Mouse (Mus musculus) MEL (cell line): Measurements from ENCODE around the gene Ddb1. TPM values are rescaled to one million over a fixed set of nuclear protein-coding genes. Genes with fewer than 3 reads are reported as not detected.

Source experiments
- DNase-seq: peaks from one replicate; pipeline ENCODE4 v3.0.0; 2011; ENCODE audit warnings: low read depth, low spot score
- H3K27ac ChIP-seq: 2 replicates; pipeline ENCODE4 v1.5.1; 2012; ENCODE audit warnings: low read depth, mild to moderate bottlenecking, control low read depth, low read length, moderate library complexity; ENCODE audit not compliant: control insufficient read depth
- H3K27me3 ChIP-seq, 2 experiments: fragments of 150-350 bp in 1 of 2; sonication (generic) in 1 of 2; 2 replicates each; pipeline ENCODE4 v1.6.1; 2012; ENCODE audit warnings: low read length in 2 of 2, mild to moderate bottlenecking in 2 of 2, improper control_type of control experiment in 1 of 2, moderate library complexity in 1 of 2; ENCODE audit not compliant: insufficient read depth in 2 of 2, control insufficient read depth in 1 of 2
- H3K36me3 ChIP-seq, 2 experiments: 2 replicates each; pipeline ENCODE4 v1.6.1; 2012 to 2014; ENCODE audit warnings: low read length in 2 of 2, improper control_type of control experiment in 1 of 2, inconsistent platforms in 1 of 2, mild to moderate bottlenecking in 1 of 2; ENCODE audit not compliant: insufficient read depth in 2 of 2, control insufficient read depth in 1 of 2
- H3K4me1 ChIP-seq, 2 experiments: fragments of 150-350 bp in 1 of 2; sonication (generic) in 1 of 2; 2 replicates each; pipeline ENCODE4 v1.6.1; 2012; ENCODE audit warnings: low read length in 2 of 2, improper control_type of control experiment in 1 of 2, mild to moderate bottlenecking in 1 of 2; ENCODE audit not compliant: insufficient read depth in 2 of 2, control insufficient read depth in 1 of 2
- H3K4me3 ChIP-seq, 2 experiments: fragments of 150-350 bp in 1 of 2; sonication (generic) in 1 of 2; 2 replicates each; pipeline ENCODE4 v1.5.1; 2012; ENCODE audit warnings: low read depth in 2 of 2, low read length in 2 of 2, mild to moderate bottlenecking in 2 of 2, moderate library complexity in 2 of 2, control low read depth in 1 of 2, improper control_type of control experiment in 1 of 2; ENCODE audit not compliant: control insufficient read depth in 1 of 2, insufficient read depth in 1 of 2
- H3K79me2 ChIP-seq: 2 replicates; pipeline ENCODE4 v1.6.1; 2012; ENCODE audit warnings: mild to moderate bottlenecking, low read length, moderate library complexity; ENCODE audit not compliant: control insufficient read depth, poor library complexity, insufficient read depth
- H3K9ac ChIP-seq: 2 replicates; pipeline ENCODE4 v1.6.1; 2012; ENCODE audit warnings: low read depth, mild to moderate bottlenecking, control low read depth, low read length, moderate library complexity; ENCODE audit not compliant: control insufficient read depth, poor library complexity, severe bottlenecking
- H3K9me3 ChIP-seq: fragments of 150-350 bp; sonication (generic); replicated peaks from 2 replicates; pipeline ENCODE4 v1.6.1; 2012; ENCODE audit warnings: mild to moderate bottlenecking, low read length, improper control_type of control experiment, moderate library complexity; ENCODE audit not compliant: insufficient read depth
- BHLHE40 ChIP-seq: IDR thresholded peaks from 2 replicates; pipeline ENCODE4 v1.6.1; 2012; ENCODE audit warnings: low read depth, mild to moderate bottlenecking, inconsistent platforms, low read length, improper control_type of control experiment, borderline replicate concordance
- CHD1 ChIP-seq: IDR thresholded peaks from 2 replicates; pipeline ENCODE4 v1.6.1; 2012; ENCODE audit warnings: low read depth, mild to moderate bottlenecking, inconsistent platforms, low read length, improper control_type of control experiment
- ELF1 ChIP-seq: IDR thresholded peaks from 2 replicates; pipeline ENCODE4 v1.6.1; 2014; ENCODE audit warnings: low read depth, mild to moderate bottlenecking, inconsistent platforms, low read length, improper control_type of control experiment, moderate library complexity
- ETS1 ChIP-seq: IDR thresholded peaks from 2 replicates; pipeline ENCODE4 v1.6.1; 2012; ENCODE audit warnings: low read depth, mild to moderate bottlenecking, inconsistent platforms, low read length, improper control_type of control experiment, moderate library complexity
- GABPA ChIP-seq: IDR thresholded peaks from 2 replicates; pipeline ENCODE4 v1.6.1; 2012; ENCODE audit warnings: low read depth, mild to moderate bottlenecking, inconsistent platforms, low read length, improper control_type of control experiment, moderate library complexity
- GATA1 ChIP-seq: IDR thresholded peaks from 2 replicates; pipeline ENCODE4 v1.6.1; 2011; ENCODE audit warnings: low read depth, low read length, improper control_type of control experiment
- MAFK ChIP-seq: IDR thresholded peaks from 2 replicates; pipeline ENCODE4 v1.6.1; 2011; ENCODE audit warnings: low read depth, mild to moderate bottlenecking, low read length, improper control_type of control experiment, borderline replicate concordance
- MYC ChIP-seq: IDR thresholded peaks from 2 replicates; pipeline ENCODE4 v1.6.1; 2011; ENCODE audit warnings: low read depth, mild to moderate bottlenecking, low read length, improper control_type of control experiment, moderate library complexity
- NELFE ChIP-seq: IDR thresholded peaks from 2 replicates; pipeline ENCODE4 v1.6.1; 2011; ENCODE audit warnings: low read depth, low read length, improper control_type of control experiment
- POLR2A ChIP-seq, 2 experiments: IDR thresholded peaks; 2 replicates each; pipeline ENCODE4 v1.6.1; 2011 to 2012; ENCODE audit warnings: low read length in 2 of 2, mild to moderate bottlenecking in 2 of 2, control low read depth in 1 of 2, improper control_type of control experiment in 1 of 2, low read depth in 1 of 2, moderate library complexity in 1 of 2; ENCODE audit not compliant: control insufficient read depth in 1 of 2, insufficient read depth in 1 of 2, poor library complexity in 1 of 2
- POLR2AphosphoS2 ChIP-seq: IDR thresholded peaks from 2 replicates; pipeline ENCODE4 v1.6.1; 2011; ENCODE audit warnings: low read length, improper control_type of control experiment
- POLR2AphosphoS5 ChIP-seq: IDR thresholded peaks from 2 replicates; pipeline ENCODE4 v1.6.1; 2012; ENCODE audit warnings: low read depth, borderline replicate concordance, mild to moderate bottlenecking, inconsistent platforms, low read length, moderate library complexity, mixed read lengths
- RAD21 ChIP-seq: IDR thresholded peaks from 2 replicates; pipeline ENCODE4 v1.6.1; 2011; ENCODE audit warnings: mild to moderate bottlenecking, low read depth, low read length, improper control_type of control experiment
- SIN3A ChIP-seq: IDR thresholded peaks from 2 replicates; pipeline ENCODE4 v1.6.1; 2012; ENCODE audit warnings: low read length, improper control_type of control experiment, inconsistent platforms
- SMC3 ChIP-seq: IDR thresholded peaks from 2 replicates; pipeline ENCODE4 v1.6.1; 2011; ENCODE audit warnings: low read depth, low read length, improper control_type of control experiment
- TBP ChIP-seq: IDR thresholded peaks from 2 replicates; pipeline ENCODE4 v1.8.0; 2011; ENCODE audit warnings: low read depth, low read length, improper control_type of control experiment
- TCF12 ChIP-seq: IDR thresholded peaks from 2 replicates; pipeline ENCODE4 v1.6.1; 2014; ENCODE audit warnings: low read depth, mild to moderate bottlenecking, inconsistent platforms, low read length, improper control_type of control experiment, moderate library complexity
- UBTF ChIP-seq: IDR thresholded peaks from 2 replicates; pipeline ENCODE4 v1.6.1; 2012; ENCODE audit warnings: low read depth, mild to moderate bottlenecking, inconsistent platforms, low read length, improper control_type of control experiment, moderate library complexity, borderline replicate concordance; ENCODE audit not compliant: insufficient read depth
- USF1 ChIP-seq: IDR thresholded peaks from 2 replicates; pipeline ENCODE4 v1.6.1; 2014; ENCODE audit warnings: low read depth, mild to moderate bottlenecking, inconsistent platforms, low read length, improper control_type of control experiment, moderate library complexity
- USF2 ChIP-seq, 2 experiments: IDR thresholded peaks; 2 replicates each; pipeline ENCODE4 v1.6.1; 2011 to 2012; ENCODE audit warnings: improper control_type of control experiment in 2 of 2, low read length in 2 of 2, borderline replicate concordance in 1 of 2, inconsistent platforms in 1 of 2, low read depth in 1 of 2, mild to moderate bottlenecking in 1 of 2; ENCODE audit not compliant: insufficient read depth in 1 of 2
- ZC3H11A ChIP-seq: IDR thresholded peaks from 2 replicates; pipeline ENCODE4 v1.6.1; 2012; ENCODE audit warnings: low read depth, mild to moderate bottlenecking, inconsistent platforms, low read length, improper control_type of control experiment
- ZKSCAN1 ChIP-seq: IDR thresholded peaks from 2 replicates; pipeline ENCODE4 v1.6.1; 2012; ENCODE audit warnings: low read depth, mild to moderate bottlenecking, inconsistent platforms, low read length, improper control_type of control experiment, moderate library complexity
- polyA plus RNA-seq, 2 experiments: library from polyadenylated mRNA; stranded (reverse) in 1 of 2; unstranded in 1 of 2; fragments of >175 nt in 1 of 2; fragments of >200 nt in 1 of 2; gene quantifications; 2 replicates each; pipeline versions ENCODE4 v1.2.1 to v1.2.4; 2012; ENCODE audit warnings: low replicate concordance in 2 of 2, low read depth in 1 of 2; ENCODE audit not compliant: insufficient read length in 2 of 2, insufficient read depth in 1 of 2, missing spikeins in 1 of 2
- total RNA-seq: library from RNA; depleted of rRNA; stranded (reverse); fragments of 300-350 nt; gene quantifications from 2 replicates; pipeline ENCODE4 v1.2.3, GENCODE M21; 2012

The Ddb1 gene
- total and polyA plus RNA-seq, 3 experiments, result 116 to 459 (median 365) TPM

DNA sequence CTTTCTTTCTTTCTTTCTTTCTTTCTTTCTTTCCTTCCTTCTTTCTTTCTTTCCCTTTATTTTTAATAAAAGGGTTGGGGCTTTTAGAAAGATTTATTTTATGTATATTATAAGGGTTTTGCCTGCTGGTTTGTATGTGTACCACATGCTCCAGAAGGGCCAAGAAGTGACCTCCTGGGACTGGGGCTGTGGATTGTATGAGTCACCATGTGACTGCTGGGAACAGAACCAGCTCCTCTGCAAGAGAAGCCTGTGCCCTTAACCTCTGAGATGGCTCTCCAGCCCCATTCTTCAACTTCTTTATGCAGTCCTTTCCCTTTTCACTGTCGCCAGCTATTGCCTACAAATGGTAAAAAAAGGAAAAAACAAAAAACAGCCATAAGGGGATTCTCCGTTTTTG, 40.5 kb downstream of the Ddb1 start:
- H3K4me3 ChIP-seq, result no peak overlapping the region
- no peaks in the 10 kb centered on the region for H3K27me3 ChIP-seq
- H3K4me1 ChIP-seq, result peaks cover 0 to 1% of the 10 kb centered on the region in 2 experiments; a peak in 2 of 4 replicates
- no peak overlapping the region for H3K9ac ChIP-seq
- no peaks in the 10 kb centered on the region for H3K79me2 ChIP-seq
- DNase-seq, result no peak
- no peaks in the 10 kb centered on the region for H3K9me3 ChIP-seq
- H3K27ac ChIP-seq, result no peak overlapping the region
- peaks cover 0 to 3% of the 10 kb centered on the region in 2 experiments; a peak in 1 of 4 replicates for H3K36me3 ChIP-seq
- TF ChIP-seq CHD1, result no peak
- no peak for TF ChIP-seq UBTF
- no peak for TF ChIP-seq POLR2A (IDR thresholded peaks at IDR 0.05; ENCODE audit: control insufficient read depth in 1 of 2, insufficient read depth in 1 of 2, low read depth in 1 of 2, low read length in 2 of 2, poor library complexity in 1 of 2)
- TF ChIP-seq NELFE, result no peak
- no peak for TF ChIP-seq USF1
- no peak for TF ChIP-seq GABPA
- no peak for TF ChIP-seq GATA1
- no peak for TF ChIP-seq POLR2AphosphoS5
- no peak for TF ChIP-seq TCF12
- no peak for TF ChIP-seq POLR2AphosphoS2
- no peak for TF ChIP-seq ELF1
- no peak for TF ChIP-seq RAD21
- no peak for TF ChIP-seq SMC3
- TF ChIP-seq SIN3A, result no peak
- TF ChIP-seq MAFK, result no peak
- TF ChIP-seq TBP, result no peak
- TF ChIP-seq ZC3H11A, result no peak
- TF ChIP-seq ZKSCAN1, result no peak
- no peak for TF ChIP-seq MYC

DNA sequence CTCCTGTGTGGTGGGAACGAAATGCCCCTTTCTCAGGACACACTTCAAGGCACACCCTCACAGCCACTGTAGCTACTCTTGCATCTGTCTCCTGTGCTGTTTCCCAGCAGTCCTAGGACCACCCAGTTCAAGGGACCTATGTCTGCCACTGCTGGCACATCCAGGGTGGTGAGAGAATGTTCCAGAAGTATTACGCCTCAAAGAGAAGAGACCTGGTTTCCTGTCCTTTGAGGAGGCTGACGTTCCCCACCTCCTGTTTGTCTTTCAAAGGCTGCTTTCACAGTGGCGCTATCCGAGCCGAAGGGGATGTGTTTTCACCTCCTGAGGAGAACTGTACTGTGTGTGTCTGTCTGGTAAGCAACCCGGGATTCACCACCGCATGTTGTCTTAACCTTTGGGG, 43.0 kb downstream of the Ddb1 start:
- Histone ChIP-seq H3K27me3 (no peaks in the 10 kb centered on the region), H3K4me3 (no peak overlapping the region), H3K36me3 (peaks cover 0 to 8% of the 10 kb centered on the region in 2 experiments; a peak in 2 of 4 replicates), H3K79me2 (no peaks in the 10 kb centered on the region), H3K4me1 (peaks cover 2 to 9% of the 10 kb centered on the region in 2 experiments; a peak in 3 of 4 replicates), H3K9me3 (no peaks in the 10 kb centered on the region), H3K27ac (no peak overlapping the region), H3K9ac (no peak overlapping the region)
- TF ChIP-seq MAFK, result no peak
- no peak for TF ChIP-seq BHLHE40
- TF ChIP-seq ETS1, result no peak
- TF ChIP-seq USF2 (IDR thresholded peaks at IDR 0.05; ENCODE audit: borderline replicate concordance in 1 of 2, insufficient read depth in 1 of 2, low read depth in 1 of 2, low read length in 2 of 2), result no peak
- TF ChIP-seq ZC3H11A, result no peak
- no peak for TF ChIP-seq RAD21
- TF ChIP-seq ZKSCAN1, result no peak
- no peak for TF ChIP-seq GATA1
- no peak for TF ChIP-seq NELFE
- no peak for DNase-seq
